Mouse (Mus musculus) heart, adult 2 months (tissue): Measurements from ENCODE around the gene Ptgs1. TPM values are rescaled to one million over a fixed set of nuclear protein-coding genes. Genes with fewer than 3 reads are reported as not detected.

ENCODE experiments used
- DNase-seq, 2 experiments: peaks; one replicate each; pipeline ENCODE4 v3.0.0; 2021
- H3K27ac ChIP-seq: fragments of 200-600 bp; 2 replicates; pipeline ENCODE4 v1.8.1; 2022
- H3K27me3 ChIP-seq: fragments of 200-500 bp; 2 replicates; pipeline ENCODE4 v1.6.1; 2012; ENCODE audit warnings: mild to moderate bottlenecking, low read length, inconsistent platforms, mixed read lengths; ENCODE audit not compliant: control insufficient read depth, insufficient read depth
- H3K36me3 ChIP-seq: fragments of 200-500 bp; 2 replicates; pipeline ENCODE4 v1.6.1; 2012; ENCODE audit warnings: low read length, inconsistent platforms; ENCODE audit not compliant: control insufficient read depth, insufficient read depth
- H3K4me1 ChIP-seq: fragments of 200-500 bp; 2 replicates; pipeline ENCODE4 v1.6.1; 2011; ENCODE audit warnings: low read length; ENCODE audit not compliant: control insufficient read depth, insufficient read depth
- H3K4me3 ChIP-seq: fragments of 200-600 bp; 2 replicates; pipeline ENCODE4 v1.8.1; 2022
- H3K79me2 ChIP-seq: fragments of 200-500 bp; replicated peaks from 2 replicates; pipeline ENCODE4 v1.6.1; 2012; ENCODE audit warnings: mild to moderate bottlenecking, inconsistent platforms, low read length, moderate library complexity, mixed read lengths; ENCODE audit not compliant: control insufficient read depth, insufficient read depth
- H3K9ac ChIP-seq: fragments of 200-500 bp; 2 replicates; pipeline ENCODE4 v1.6.1; 2012; ENCODE audit warnings: low read depth, mild to moderate bottlenecking, control low read depth, inconsistent platforms, low read length, mixed read lengths
- CTCF ChIP-seq: fragments of 200-600 bp; IDR thresholded peaks from 2 replicates; pipeline ENCODE4 v1.8.1; 2022; ENCODE audit warnings: antibody characterized with exemption, mild to moderate bottlenecking, moderate library complexity
- EP300 ChIP-seq: fragments of 200-500 bp; IDR thresholded peaks from 2 replicates; pipeline ENCODE4 v1.6.1; 2011; ENCODE audit warnings: low read depth, low read length, control low read depth; ENCODE audit not compliant: insufficient read depth
- POLR2A ChIP-seq: fragments of 200-500 bp; IDR thresholded peaks from 2 replicates; pipeline ENCODE4 v1.6.1; 2011; ENCODE audit warnings: mild to moderate bottlenecking, low read depth, low read length, control low read depth; ENCODE audit not compliant: insufficient read depth
- WGBS: fragments of 180-500 bp; shearing (Covaris S2); methylation state at CpG from one replicate; pipeline ENCODE4 v1.1.7; 2018; 5-methylcytosine and 5-hydroxymethylcytosine counted together
- intact Hi-C: fragments of 180-260 bp; cut with DNase I; formaldehyde crosslinking; loops from one replicate; pipeline ENCODE4 v1.15.1; 2025
- polyA plus RNA-seq: library from polyadenylated mRNA; depleted of rRNA; stranded (reverse); fragments of >200 nt; gene quantifications from 2 replicates; pipeline ENCODE4 v1.2.3, GENCODE M21; 2012
- total RNA-seq, 2 experiments: library from RNA; stranded (reverse); gene quantifications; 2 replicates each; pipeline ENCODE4 v1.2.3; 2021

Ptgs1 gene
- total and polyA plus RNA-seq, 3 experiments, result 14.4 to 20.0 (median 15.8) TPM

- 82% methylated on average over 7 of the region's 7 CpGs for WGBS
- no peaks in the 10 kb centered on the region for H3K4me1 ChIP-seq
- no peaks in the 10 kb centered on the region for H3K36me3 ChIP-seq
- intact Hi-C loops, result no loop called here
- no peak overlapping the region for H3K4me3 ChIP-seq
- no peak overlapping the region for H3K9ac ChIP-seq
- no peak for TF ChIP-seq POLR2A
- TF ChIP-seq CTCF, result no peak
- no peak for TF ChIP-seq EP300
- no peaks in the 10 kb centered on the region for H3K79me2 ChIP-seq
- H3K27ac ChIP-seq, result no peak overlapping the region
- H3K27me3 ChIP-seq, result no peaks in the 10 kb centered on the region
- DNase-seq, result no peak
Observed at GRCm38 (mm10) chr2:36224153-36224552, 6.1 kb upstream of the Ptgs1 start.

GRCm38 (mm10) chr2:36224599-36224998 lies 5.6 kb upstream of the Ptgs1 start:
- no peaks in the 10 kb centered on the region for H3K4me1 ChIP-seq
- TF ChIP-seq POLR2A (no peak), EP300 (no peak), CTCF (no peak)
- H3K27me3 ChIP-seq, result no peaks in the 10 kb centered on the region
- no peaks in the 10 kb centered on the region for H3K79me2 ChIP-seq
- no peak overlapping the region for H3K9ac ChIP-seq
- 15% methylated on average over 2 of the region's 2 CpGs for WGBS
- intact Hi-C loops, result no loop called here
- no peaks in the 10 kb centered on the region for H3K36me3 ChIP-seq
- no peak for DNase-seq
- no peak overlapping the region for H3K27ac ChIP-seq
- H3K4me3 ChIP-seq, result no peak overlapping the region

GRCm38 (mm10) chr2:36230967-36231366 lies 741 bp downstream of the Ptgs1 start:
- peak overlapping the region; percentile 67 for H3K9ac ChIP-seq
- no peaks in the 10 kb centered on the region for H3K36me3 ChIP-seq
- TF ChIP-seq POLR2A (no peak), EP300 (no peak), CTCF (no peak)
- WGBS, result 15% methylated on average over 10 of the region's 10 CpGs
- H3K79me2 ChIP-seq, result no peaks in the 10 kb centered on the region
- H3K27me3 ChIP-seq, result no peaks in the 10 kb centered on the region
- peak overlapping the region; percentile 68 for H3K27ac ChIP-seq
- DNase-seq, result peak in 1 of 2 experiments; percentile 34
- H3K4me3 ChIP-seq, result peak overlapping the region; percentile 57
- H3K4me1 ChIP-seq, result peaks cover 13% of the 10 kb centered on the region
- intact Hi-C loops, result no loop called here

- Histone ChIP-seq H3K27me3 (no peaks in the 10 kb centered on the region), H3K9ac (no peak overlapping the region), H3K79me2 (no peaks in the 10 kb centered on the region), H3K4me3 (no peak overlapping the region), H3K36me3 (no peaks in the 10 kb centered on the region), H3K27ac (no peak overlapping the region; the same call in 1 of the 2 replicates), H3K4me1 (peaks cover 13% of the 10 kb centered on the region)
- intact Hi-C loops, result loop anchor here (5.0 kb wide), 1 partner anchor 43 kb away; no protein-coding TSS in a partner anchor
- DNase-seq, result peak in 1 of 2 experiments; percentile 35
- peak; percentile 16; the same call in 1 of the 2 replicates for TF ChIP-seq CTCF
- TF ChIP-seq POLR2A, result no peak
- WGBS, result 54% methylated on average over 7 of the region's 7 CpGs
Observed at GRCm38 (mm10) chr2:36234526-36235368, 4.5 kb downstream of the Ptgs1 start.

GRCm38 (mm10) chr2:36235917-36236316 lies 5.7 kb downstream of the Ptgs1 start:
- Histone ChIP-seq H3K79me2 (no peaks in the 10 kb centered on the region), H3K4me3 (no peak overlapping the region), H3K4me1 (peaks cover 9% of the 10 kb centered on the region), H3K36me3 (no peaks in the 10 kb centered on the region), H3K9ac (no peak overlapping the region), H3K27me3 (no peaks in the 10 kb centered on the region), H3K27ac (peak overlapping the region; percentile 9; the same call in 1 of the 2 replicates)
- WGBS, result 15% methylated on average over 4 of the region's 4 CpGs
- intact Hi-C loops, result loop anchor here (5.0 kb wide), 1 partner anchor 41 kb away; no protein-coding TSS in a partner anchor
- DNase-seq, result peak in 1 of 2 experiments; percentile 75
- TF ChIP-seq EP300, result no peak
- TF ChIP-seq CTCF, result no peak
- no peak for TF ChIP-seq POLR2A

- Histone ChIP-seq H3K79me2 (no peaks in the 10 kb centered on the region), H3K9ac (no peak overlapping the region), H3K36me3 (no peaks in the 10 kb centered on the region), H3K4me3 (no peak overlapping the region), H3K27ac (no peak overlapping the region), H3K4me1 (peaks cover 5% of the 10 kb centered on the region), H3K27me3 (no peaks in the 10 kb centered on the region)
- WGBS, result 59% methylated on average over 5 of the region's 5 CpGs
- no peak for TF ChIP-seq EP300
- TF ChIP-seq POLR2A, result no peak
- TF ChIP-seq CTCF, result no peak
- no peak for DNase-seq
- intact Hi-C loops, result loop anchor here (5.0 kb wide), 1 partner anchor 40 kb away; no protein-coding TSS in a partner anchor
Observed at GRCm38 (mm10) chr2:36236889-36237288, 6.7 kb downstream of the Ptgs1 start.
